Mouse (Mus musculus) retina, postnatal 7 days (tissue): Measurements from ENCODE around the gene AU022252.
"Not testable (repeated sequence)": the region's sequence is repeated elsewhere in the genome, so short reads cannot be mapped to it uniquely, and the experiment has no call there.

Experiments used
- DNase-seq: peaks from one replicate; pipeline ENCODE4 v3.0.0-alpha.2; 2012; ENCODE audit warnings: low read depth, low spot score

Gene AU022252

GRCm38 (mm10) chr4:119232410-119233255 lies at the start of gene AU022252, which contains the start of gene P3h1:
Gene AU022252 (minus strand): TSS chr4:119232712.
Gene P3h1 (plus strand): TSS chr4:119232915.
- DNase-seq = peak; percentile 100

- not testable (repeated sequence) for DNase-seq
Measured at GRCm38 (mm10) chr4:119278784-119279183, 46.3 kb upstream of the AU022252 start.

- DNase-seq = no peak
Measured at GRCm38 (mm10) chr4:119275726-119276125, 43.2 kb upstream of the AU022252 start.

- DNase-seq = no peak
Measured at GRCm38 (mm10) chr4:119275226-119275625, 42.7 kb upstream of the AU022252 start.

- DNase-seq = no peak
Measured at GRCm38 (mm10) chr4:119274627-119275026, 42.1 kb upstream of the AU022252 start.

GRCm38 (mm10) chr4:119266606-119267005 lies 34.1 kb upstream of the AU022252 start:
- DNase-seq = no peak

- DNase-seq = no peak
Measured at GRCm38 (mm10) chr4:119263459-119263858, 30.9 kb upstream of the AU022252 start.

GRCm38 (mm10) chr4:119262483-119262882 lies 30.0 kb upstream of the AU022252 start:
- no peak for DNase-seq

GRCm38 (mm10) chr4:119261087-119261713 lies 28.7 kb upstream of the AU022252 start:
- DNase-seq = no peak

- no peak for DNase-seq
Measured at GRCm38 (mm10) chr4:119259344-119260254, 27.1 kb upstream of the AU022252 start.

- no peak for DNase-seq
Measured at GRCm38 (mm10) chr4:119257083-119257482, 24.6 kb upstream of the AU022252 start.

GRCm38 (mm10) chr4:119255351-119255750 lies 22.8 kb upstream of the AU022252 start, which contains the start of gene Cldn19:
Gene Cldn19 (plus strand): TSS chr4:119255414.
- no peak for DNase-seq

GRCm38 (mm10) chr4:119254012-119254618 lies 21.6 kb upstream of the AU022252 start:
- no peak for DNase-seq

- no peak for DNase-seq
Measured at GRCm38 (mm10) chr4:119252025-119252808, 19.7 kb upstream of the AU022252 start.

GRCm38 (mm10) chr4:119248407-119248965 lies 16.0 kb upstream of the AU022252 start:
- no peak for DNase-seq

GRCm38 (mm10) chr4:119247462-119248235 lies 15.1 kb upstream of the AU022252 start:
- DNase-seq = peak; percentile 46

GRCm38 (mm10) chr4:119246688-119247225 lies 14.2 kb upstream of the AU022252 start:
- DNase-seq = no peak

- DNase-seq = no peak
Measured at GRCm38 (mm10) chr4:119245961-119246360, 13.4 kb upstream of the AU022252 start.

- DNase-seq = no peak
Measured at GRCm38 (mm10) chr4:119245556-119245955, 13.0 kb upstream of the AU022252 start.
